Mouse (Mus musculus) intestine, embryonic 14.5 days (tissue): ENCODE measurements at regions not wholly inside any gene's neighbourhood (a gene's known extent, or its start where the extent isn't known, plus 50 kb on each side); places are given as distances from the start of the nearest gene placed in this dataset.
A peak's percentile ranks its signal among the peaks of the same experiment; 100 is the strongest.

Experiments
- ATAC-seq: fragments of 200-750 bp; cut with Nextera tagmentation; replicated peaks from 2 replicates; pipeline ENCODE4 v1.8.0; 2017; ENCODE audit warnings: low read depth, moderate number of reproducible peaks, moderate TSS enrichment, moderate library complexity; ENCODE audit not compliant: low FRiP score, low TSS enrichment
- DNase-seq: peaks from one replicate; pipeline ENCODE4 v3.0.0-alpha.2; 2018; ENCODE audit warnings: low spot score
- H3K27ac ChIP-seq: fragments of 300-500 bp; sonication (generic); 2 replicates; pipeline ENCODE4 v1.5.1; 2014; ENCODE audit warnings: low read depth, mild to moderate bottlenecking, control low read depth
- H3K27me3 ChIP-seq: fragments of 300-500 bp; sonication (generic); replicated peaks from 2 replicates; pipeline ENCODE4 v1.6.1; 2014; ENCODE audit warnings: low read length, control low read depth; ENCODE audit not compliant: control insufficient read depth, insufficient read depth
- H3K36me3 ChIP-seq: fragments of 300-500 bp; sonication (generic); 2 replicates; pipeline ENCODE4 v1.6.1; 2014; ENCODE audit warnings: low read length, control low read depth; ENCODE audit not compliant: control insufficient read depth, insufficient read depth
- H3K4me1 ChIP-seq: fragments of 300-500 bp; sonication (generic); replicated peaks from 2 replicates; pipeline ENCODE4 v1.6.1; 2014; ENCODE audit warnings: low read length, control low read depth, mixed read lengths; ENCODE audit not compliant: control insufficient read depth, insufficient read depth
- H3K4me2 ChIP-seq: fragments of 300-500 bp; sonication (generic); 2 replicates; pipeline ENCODE4 v1.6.1; 2014; ENCODE audit warnings: low read length
- H3K4me3 ChIP-seq: fragments of 300-500 bp; sonication (generic); 2 replicates; pipeline ENCODE4 v1.5.1; 2014; ENCODE audit warnings: low read depth, low read length, control low read depth, mixed read lengths
- H3K9ac ChIP-seq: fragments of 300-500 bp; sonication (generic); 2 replicates; pipeline ENCODE4 v1.6.1; 2014; ENCODE audit warnings: mild to moderate bottlenecking, low read length
- H3K9me3 ChIP-seq: fragments of 300-500 bp; sonication (generic); 2 replicates; pipeline ENCODE4 v1.6.1; 2016; ENCODE audit warnings: low read length, control low read depth; ENCODE audit not compliant: control insufficient read depth
- WGBS: fragments of 180-500 bp; shearing (Covaris S2); extraction: QIAGEN DNeasy Blood & Tissue Kit; methylation state at CpG from one replicate; pipeline ENCODE4 v1.1.7; 2014; 5-methylcytosine and 5-hydroxymethylcytosine counted together

GRCm38 (mm10) chr13:75204417-75204816 lies 114.8 kb downstream of the Pcsk1 start:
- no peaks in the 10 kb centered on the region for H3K27me3 ChIP-seq
- no peak overlapping the region for H3K4me3 ChIP-seq
- no peak overlapping the region for H3K4me2 ChIP-seq
- H3K9me3 ChIP-seq: no peaks in the 10 kb centered on the region
- no peak for ATAC-seq
- DNase-seq: no peak
- H3K27ac ChIP-seq: no peak overlapping the region
- 27% methylated on average over 2 of the region's 2 CpGs for WGBS
- H3K4me1 ChIP-seq: no peaks in the 10 kb centered on the region
- no peaks in the 10 kb centered on the region for H3K36me3 ChIP-seq
- H3K9ac ChIP-seq: no peak overlapping the region

DNA sequence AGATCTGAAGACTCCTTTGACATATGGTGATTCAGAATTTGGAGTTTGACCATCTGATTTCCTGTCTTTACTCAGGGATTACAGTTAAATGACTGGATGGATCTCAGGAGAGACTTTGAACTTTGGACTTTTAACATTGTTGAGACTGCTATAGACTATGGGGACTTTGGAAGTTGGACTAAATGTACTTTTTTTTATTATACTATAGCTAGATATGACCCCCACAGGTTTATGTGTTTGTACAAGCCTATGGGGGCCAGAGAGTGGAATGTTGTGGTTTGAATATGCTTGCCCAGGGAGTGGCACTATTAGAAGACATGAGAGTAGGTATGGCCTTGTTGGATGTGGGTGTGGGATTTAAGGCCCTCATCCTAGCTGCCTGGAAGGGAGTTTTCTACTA lies 134.3 kb downstream of the Pcsk1 start:
- no peaks in the 10 kb centered on the region for H3K4me1 ChIP-seq
- H3K4me3 ChIP-seq: no peak overlapping the region
- H3K9me3 ChIP-seq: no peaks in the 10 kb centered on the region
- no peaks in the 10 kb centered on the region for H3K27me3 ChIP-seq
- DNase-seq (no peak), ATAC-seq (no peak; the same call in 1 of the 2 replicates)
- H3K4me2 ChIP-seq: no peak overlapping the region
- H3K27ac ChIP-seq: no peak overlapping the region
- no peaks in the 10 kb centered on the region for H3K36me3 ChIP-seq
- H3K9ac ChIP-seq: no peak overlapping the region

DNA sequence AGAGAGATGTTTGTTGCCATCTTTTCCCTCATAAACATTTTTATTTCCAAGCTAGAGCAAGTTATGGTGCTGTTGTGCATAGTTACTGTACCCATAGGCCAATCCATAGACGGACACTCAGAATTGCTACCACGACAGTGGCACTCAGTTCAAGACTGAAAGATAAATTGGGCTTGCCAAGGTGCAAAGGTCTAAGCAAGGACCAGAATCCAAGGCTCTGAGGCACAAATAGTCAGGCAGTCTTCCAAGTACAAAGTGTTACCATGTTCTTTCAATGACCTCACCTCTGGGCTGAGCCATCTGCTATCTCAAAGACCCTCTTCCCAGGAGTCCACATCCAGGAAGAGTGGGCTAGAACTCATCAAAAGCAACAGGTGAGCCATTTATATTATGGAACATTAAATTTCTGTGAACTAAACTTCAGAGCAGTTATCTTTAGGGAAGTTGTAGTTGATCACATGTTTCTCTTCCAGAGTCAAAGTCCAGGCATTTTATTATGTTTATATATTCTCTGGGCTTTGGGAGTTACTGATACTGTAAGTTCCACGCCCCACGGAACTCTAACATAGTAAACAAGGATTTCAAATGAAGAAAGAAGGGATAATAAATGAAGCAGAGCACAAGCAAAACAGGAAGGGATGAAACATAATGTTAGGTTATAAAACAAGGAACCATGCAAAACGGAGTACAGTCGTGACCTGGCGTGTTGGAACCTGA lies 136.1 kb downstream of the Pcsk1 start:
- DNase-seq: no peak
- H3K4me1 ChIP-seq: no peaks in the 10 kb centered on the region
- no peak; the same call in 1 of the 2 replicates for ATAC-seq
- H3K4me3 ChIP-seq: no peak overlapping the region
- no peak overlapping the region for H3K9ac ChIP-seq
- no peaks in the 10 kb centered on the region for H3K27me3 ChIP-seq
- no peaks in the 10 kb centered on the region for H3K36me3 ChIP-seq
- H3K9me3 ChIP-seq: no peaks in the 10 kb centered on the region
- H3K27ac ChIP-seq: no peak overlapping the region
- no peak overlapping the region for H3K4me2 ChIP-seq
- WGBS: 73% methylated on average over 7 of the region's 7 CpGs

DNA sequence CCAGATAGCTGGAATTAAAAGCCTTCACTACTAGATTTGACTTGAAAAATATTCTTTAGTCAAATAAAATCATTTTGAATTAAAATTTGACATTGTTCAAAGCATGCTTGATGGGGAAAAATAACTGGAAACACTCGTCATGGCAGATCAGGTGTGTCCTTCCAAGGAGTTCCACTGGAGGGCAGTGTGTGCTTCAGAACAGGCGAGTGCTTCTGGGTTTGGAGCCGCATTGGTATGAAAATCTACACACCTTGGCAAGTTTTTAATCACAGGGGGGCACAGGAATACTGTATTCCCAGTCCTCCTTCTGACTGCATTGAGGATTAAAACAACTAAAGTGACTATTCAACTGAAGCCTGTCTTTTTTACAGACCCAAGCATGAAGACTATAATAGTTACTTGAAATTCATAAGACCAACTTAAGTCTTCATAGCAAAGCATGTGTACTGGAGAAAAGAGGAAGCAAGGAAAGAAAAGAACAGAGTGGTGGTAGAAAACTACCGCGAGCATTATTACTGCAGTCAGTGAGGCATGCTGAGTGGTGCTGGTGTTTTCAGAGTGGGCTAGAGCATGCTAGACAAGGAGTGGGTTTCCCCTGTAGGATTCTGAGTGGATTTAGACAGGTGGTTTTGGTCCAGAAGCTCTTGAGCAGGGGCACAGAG lies 138.1 kb downstream of the Pcsk1 start:
- H3K9ac ChIP-seq: no peak overlapping the region
- no peaks in the 10 kb centered on the region for H3K9me3 ChIP-seq
- H3K4me1 ChIP-seq: no peaks in the 10 kb centered on the region
- H3K27ac ChIP-seq: no peak overlapping the region
- no peaks in the 10 kb centered on the region for H3K36me3 ChIP-seq
- H3K27me3 ChIP-seq: no peaks in the 10 kb centered on the region
- ATAC-seq: no peak
- H3K4me3 ChIP-seq: no peak overlapping the region
- no peak overlapping the region for H3K4me2 ChIP-seq
- 32% methylated on average over 5 of the region's 5 CpGs for WGBS
- DNase-seq: peak; percentile 77

DNA sequence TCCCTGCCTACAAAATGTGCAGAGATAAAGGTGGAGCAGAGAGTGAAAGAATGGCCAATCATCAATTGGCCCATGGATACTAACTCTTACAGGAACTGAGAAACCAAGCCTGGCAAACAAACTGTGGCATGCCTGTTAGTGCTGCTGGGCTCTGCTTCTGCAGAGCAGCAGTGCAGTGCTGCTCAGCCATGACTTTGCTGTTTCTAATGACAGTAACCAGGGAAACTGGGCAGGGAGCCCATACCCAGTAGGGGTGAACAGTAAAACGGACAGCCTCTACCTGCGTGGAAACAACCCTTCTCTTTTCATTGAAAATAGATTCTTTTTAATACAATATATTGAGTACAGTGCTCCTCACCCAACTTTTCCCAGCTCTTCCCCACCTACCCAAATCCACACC lies 146.8 kb downstream of the Pcsk1 start:
- H3K9me3 ChIP-seq: no peaks in the 10 kb centered on the region
- no peak overlapping the region for H3K9ac ChIP-seq
- no peaks in the 10 kb centered on the region for H3K27me3 ChIP-seq
- no peak overlapping the region for H3K4me2 ChIP-seq
- no peaks in the 10 kb centered on the region for H3K36me3 ChIP-seq
- WGBS: 65% methylated on average over 2 of the region's 2 CpGs
- H3K4me3 ChIP-seq: no peak overlapping the region
- DNase-seq: no peak
- H3K27ac ChIP-seq: no peak overlapping the region
- H3K4me1 ChIP-seq: no peaks in the 10 kb centered on the region
- no peak for ATAC-seq
